Mouse (Mus musculus): ENCODE measurements around the gene Apold1. TPM values are rescaled to one million over a fixed set of nuclear protein-coding genes. Genes with fewer than 3 reads are reported as not detected.
A peak's percentile ranks its signal among the peaks of the same experiment; 100 is the strongest.

Apold1 gene
- polyA plus RNA-seq (2017; shearing (Covaris generic)) = under 1 TPM in 2 of 3 experiments, not detected in 1; 0.09 to 0.33 TPM

DNA sequence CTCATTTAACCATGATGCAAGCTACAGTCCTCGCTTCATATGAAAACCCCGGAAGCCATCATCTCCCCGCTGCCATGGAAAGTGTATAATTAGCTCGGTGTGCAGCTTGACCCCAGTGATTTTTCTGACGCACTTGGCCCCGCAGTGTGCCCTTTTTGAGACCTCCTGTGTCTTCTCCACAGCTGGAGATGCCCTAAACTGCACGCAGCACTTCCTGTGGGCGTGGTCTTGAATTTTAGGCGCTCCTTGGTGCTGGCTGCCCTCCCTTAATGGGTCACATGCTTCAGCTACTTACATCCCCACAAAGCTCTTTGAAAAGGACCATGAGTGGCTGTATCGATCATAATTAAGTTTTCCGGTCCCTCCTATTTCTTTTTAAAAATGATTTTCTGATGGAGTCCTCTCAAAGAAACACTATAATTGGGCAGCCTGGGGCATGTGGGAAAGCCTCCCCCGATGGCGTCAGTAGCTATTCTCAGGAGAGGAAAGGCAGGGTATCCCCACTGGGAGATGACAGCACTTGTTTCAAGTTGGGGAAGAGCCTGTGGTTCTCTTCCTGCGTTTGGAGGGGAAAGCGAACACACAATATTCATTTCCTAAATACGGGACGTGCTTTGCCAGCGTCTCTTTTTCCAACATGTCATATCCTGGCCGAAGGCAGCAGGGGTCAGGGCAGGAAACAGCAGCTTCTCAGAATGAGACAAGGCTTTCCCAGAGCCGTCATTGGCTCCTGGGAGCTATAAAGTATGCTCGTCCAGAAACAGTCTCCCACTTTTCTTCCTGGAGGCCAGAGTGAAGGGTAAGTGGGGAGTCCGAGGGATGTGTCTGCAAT is at the start of gene Apold1:
Gene Apold1 (plus strand): TSS at position 488 of the 832 bp plus-strand sequence.
- peak; percentile 81 for ATAC-seq

- peak; percentile 37 for ATAC-seq
These were observed 48.9 kb upstream of the Apold1 start for GRCm38 (mm10) chr6:134932486-134933206.

GRCm38 (mm10) chr6:134933207-134933558 is 48.3 kb upstream of the Apold1 start:
- no peak for ATAC-seq

DNA sequence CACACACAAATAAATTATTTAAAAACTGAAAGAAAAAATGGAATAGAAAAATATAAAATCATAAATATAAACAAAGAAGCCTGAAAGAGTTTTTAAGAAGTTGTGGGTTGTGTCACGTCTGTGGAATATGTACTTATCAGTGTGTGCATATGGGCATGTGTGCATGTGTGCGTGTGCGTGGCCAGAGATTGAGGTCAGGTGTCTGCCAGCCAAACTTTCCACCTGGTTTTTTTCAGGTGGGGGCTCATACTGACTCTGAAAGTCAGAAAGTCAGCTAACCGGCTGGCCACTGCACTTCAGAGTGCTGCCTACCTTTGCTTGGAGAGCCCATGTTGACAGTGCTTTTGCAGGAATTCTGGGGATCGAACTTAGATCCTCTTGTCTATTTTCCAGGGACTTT is 47.2 kb upstream of the Apold1 start:
- ATAC-seq = no peak

GRCm38 (mm10) chr6:134939781-134940180 is 41.7 kb upstream of the Apold1 start:
- ATAC-seq = no peak

DNA sequence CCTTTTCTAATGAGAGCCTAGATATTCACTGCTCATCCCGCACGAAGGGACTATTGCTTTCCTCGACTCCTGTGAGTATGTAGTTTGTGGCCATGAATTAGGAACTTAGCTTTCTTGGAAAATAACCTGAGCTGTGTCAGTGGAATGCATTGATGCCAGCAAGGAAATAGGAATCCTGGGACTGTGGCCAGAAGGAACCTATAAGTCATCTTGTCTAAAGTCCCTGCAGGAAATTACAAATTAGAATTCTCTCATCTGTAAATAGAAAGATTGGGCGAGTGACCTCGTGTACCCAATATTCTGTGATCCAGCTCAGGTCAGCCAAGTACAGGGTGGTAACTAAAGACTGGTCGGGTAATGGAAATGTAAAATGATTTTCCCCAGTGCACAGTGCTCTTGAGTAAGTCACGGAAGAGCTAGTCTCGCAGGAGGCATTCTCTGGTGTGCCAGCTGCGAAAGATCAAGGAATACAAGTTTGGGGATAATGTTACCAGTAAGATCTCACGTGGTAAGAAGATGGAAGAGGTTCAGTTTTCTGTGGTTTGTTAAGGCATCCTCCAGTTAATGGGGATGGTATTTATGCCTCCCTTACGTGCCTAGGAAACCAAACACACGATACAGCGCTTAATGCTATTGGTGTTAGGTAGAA is 37.6 kb upstream of the Apold1 start:
- no peak for ATAC-seq

DNA sequence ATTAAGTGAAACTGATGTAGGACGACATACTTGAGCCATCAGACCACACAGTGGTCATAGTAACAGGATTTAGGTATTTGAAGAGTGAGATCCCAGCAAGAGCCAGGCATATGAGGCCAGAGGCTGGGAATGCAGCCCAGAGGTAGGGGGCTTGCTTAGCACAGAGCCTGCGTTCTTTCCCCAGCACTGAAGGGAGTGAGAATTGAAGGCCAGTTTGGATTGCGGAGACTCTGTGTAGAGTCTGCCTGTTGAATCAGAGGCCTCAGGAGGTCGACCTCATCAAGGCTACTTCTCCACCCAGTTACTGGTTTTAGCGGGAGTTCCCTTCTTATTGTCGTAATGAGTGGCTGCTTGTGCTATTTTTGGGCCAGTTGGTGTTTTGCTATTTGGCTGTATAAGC is 35.5 kb upstream of the Apold1 start:
- no peak for ATAC-seq

GRCm38 (mm10) chr6:134946858-134947257 is 34.7 kb upstream of the Apold1 start:
- peak; percentile 84 for ATAC-seq

DNA sequence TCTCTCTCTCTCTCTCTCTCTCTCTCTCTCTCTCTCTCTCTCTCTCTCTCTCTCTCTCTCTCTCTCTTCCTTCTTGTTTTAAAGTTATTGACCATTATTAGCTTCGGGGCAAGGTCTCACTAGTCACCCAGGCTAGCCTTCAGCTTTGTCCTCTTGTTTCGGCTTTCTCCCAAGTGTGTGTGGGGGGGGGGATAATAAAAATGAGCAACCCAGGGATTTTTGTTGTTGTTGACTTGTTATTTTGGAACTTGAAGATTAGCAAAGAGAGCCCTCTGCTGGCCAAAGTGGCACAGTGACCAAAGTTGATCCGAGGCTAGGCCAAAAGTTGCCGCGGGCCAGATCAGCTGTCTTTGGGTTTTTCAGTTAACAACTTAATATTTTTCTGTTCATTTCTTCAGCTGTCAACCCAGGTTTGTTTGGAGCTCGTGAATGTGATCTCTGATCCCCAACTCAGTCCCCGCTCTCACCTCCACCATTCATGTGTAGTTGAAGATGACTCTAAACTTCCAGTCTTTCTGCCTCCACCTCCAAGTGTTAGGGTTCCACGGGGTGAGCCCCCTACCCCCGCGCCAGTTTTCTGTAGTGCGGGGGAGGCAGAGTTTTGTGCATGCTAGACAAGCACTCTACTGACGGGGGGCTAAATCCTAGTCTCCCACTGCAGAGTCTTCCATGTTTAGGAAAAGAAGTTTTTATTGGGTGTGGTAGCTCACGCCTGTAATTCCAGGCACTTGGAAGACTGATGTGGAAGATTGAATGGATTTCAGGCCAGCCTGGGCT is 34.0 kb upstream of the Apold1 start:
- peak; percentile 72 for ATAC-seq

GRCm38 (mm10) chr6:134948522-134949061 is 32.9 kb upstream of the Apold1 start:
- ATAC-seq = no peak

- no peak for ATAC-seq
These were observed 32.3 kb upstream of the Apold1 start for GRCm38 (mm10) chr6:134949241-134949640.

GRCm38 (mm10) chr6:134951364-134951763 is 30.2 kb upstream of the Apold1 start:
- no peak for ATAC-seq

DNA sequence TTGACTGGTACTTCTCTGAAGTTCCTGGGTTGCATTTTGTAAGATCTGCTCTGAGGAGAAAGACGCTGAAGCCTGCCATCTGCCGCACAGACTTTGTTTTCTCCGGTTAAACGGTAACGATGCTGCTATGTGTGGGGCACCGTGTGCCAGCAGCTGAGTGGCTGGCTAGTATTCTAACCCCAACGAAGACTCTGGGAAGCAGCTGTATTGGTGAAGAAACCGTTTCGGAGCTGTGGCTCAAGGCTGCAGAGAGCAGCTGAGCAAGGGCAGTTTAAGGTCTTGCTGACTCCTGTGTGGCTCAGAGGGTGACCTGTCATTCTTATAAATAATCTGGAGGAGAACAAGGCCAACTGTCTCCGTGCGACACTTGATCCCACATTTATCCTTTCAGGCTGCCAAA is 27.5 kb upstream of the Apold1 start:
- no peak for ATAC-seq

DNA sequence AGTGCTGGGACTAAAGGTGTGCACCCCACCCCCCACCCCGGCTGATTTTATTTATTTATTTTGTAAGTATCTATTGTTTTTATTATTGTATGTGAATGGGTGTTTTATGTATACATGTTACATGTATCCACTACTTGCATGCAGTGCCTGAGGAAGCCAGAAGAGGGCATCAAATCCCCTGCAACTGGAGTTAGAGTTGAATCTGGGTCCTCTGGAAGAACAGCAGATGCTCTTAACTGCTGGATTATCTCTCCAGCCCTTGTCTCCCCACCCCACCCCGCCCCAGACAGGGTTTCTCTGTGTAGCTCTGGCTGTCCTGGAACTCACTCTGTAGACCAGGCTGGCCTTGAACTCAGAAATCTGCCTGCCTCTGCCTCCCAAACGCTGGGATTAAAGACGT is 25.1 kb upstream of the Apold1 start:
- ATAC-seq = no peak

GRCm38 (mm10) chr6:134961286-134961685 is 20.2 kb upstream of the Apold1 start:
- ATAC-seq = no peak

DNA sequence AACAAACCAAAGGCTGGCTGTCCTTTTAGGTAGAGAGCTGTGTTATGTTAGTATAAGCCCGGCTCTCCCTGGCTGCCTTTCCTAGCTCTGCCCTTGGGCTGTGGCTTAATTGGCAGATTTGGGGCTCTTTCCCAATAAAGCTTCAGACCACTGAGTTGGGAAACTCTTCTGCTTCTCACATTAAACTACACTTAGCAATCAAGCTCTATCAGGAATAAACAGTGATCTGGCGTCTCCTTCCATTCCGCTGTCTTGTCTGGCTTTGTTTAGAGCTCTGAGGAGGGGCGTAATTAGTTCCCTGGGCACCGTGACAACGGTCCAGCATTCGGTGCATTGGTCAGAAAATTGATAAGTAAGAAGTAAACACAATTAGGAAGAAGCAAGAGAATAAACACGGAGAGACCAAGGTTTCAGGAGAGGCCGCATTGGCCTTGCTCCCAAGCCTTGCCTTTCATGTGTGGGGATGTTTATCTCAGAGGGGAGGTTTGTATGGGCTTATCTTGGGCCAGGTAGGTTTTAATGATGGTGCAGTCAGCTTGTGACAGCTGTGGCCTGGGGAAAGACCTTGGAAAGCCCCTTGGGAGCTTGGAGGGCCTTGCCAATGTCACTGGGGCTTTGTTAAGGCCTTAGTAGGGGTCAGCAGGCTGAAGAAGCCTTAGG is 19.5 kb upstream of the Apold1 start:
- no peak for ATAC-seq

DNA sequence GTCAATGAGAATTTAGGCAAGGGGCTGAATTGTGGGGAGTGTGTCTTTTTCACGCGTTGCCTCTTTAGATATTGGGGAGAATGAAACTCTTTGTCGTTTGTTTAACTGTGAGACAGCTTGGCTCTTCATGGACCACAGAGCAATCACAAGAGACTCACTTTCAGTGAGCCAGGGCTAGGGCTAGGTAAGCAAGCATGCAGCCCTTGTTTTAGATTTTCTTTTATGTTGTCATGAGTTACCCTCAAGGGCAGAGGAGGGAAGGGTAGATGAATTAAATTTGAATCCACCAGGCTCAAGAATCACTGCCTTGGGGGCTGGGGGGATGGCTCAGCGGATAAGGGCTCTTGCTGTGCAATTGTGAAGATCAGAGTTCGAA is 19.0 kb upstream of the Apold1 start:
- ATAC-seq = no peak

DNA sequence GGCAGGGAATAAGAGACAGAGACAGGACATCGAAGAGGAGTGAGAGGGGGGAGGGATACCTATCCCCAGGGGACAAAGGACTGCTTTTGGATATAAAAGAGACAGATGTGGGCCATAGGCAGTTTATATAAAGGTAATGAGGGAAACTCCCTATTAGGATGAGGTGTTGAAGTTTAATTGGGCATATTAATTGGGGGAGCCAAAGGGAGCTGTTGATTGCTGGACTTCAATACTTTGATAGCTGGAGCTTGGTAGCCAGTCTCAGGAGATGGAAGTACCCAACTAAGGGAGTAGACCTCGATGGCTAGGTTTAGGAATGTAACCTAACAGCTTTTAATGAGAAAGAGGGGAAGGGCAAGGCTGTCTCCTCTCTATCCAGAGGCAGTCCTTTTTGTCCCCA is 17.6 kb upstream of the Apold1 start:
- ATAC-seq = no peak

- ATAC-seq = no peak
These were observed 14.8 kb upstream of the Apold1 start for GRCm38 (mm10) chr6:134966681-134967080.

DNA sequence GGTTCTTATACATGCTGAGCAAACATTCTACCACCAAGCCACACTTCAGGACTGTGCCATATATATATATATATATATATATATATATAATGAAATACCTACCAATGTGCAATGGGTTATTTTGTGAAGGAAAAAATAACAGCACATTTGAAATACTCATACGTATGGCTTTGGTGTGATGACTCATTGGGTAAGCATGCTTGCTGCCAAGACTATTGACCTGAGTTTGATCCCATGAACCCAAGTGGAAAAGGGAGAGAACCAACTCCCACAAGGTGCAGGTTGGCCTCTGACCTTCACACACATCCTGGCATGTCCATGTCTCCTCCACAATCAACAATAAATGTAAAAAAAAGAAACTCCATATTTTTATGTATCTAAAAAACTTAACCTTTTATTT is 13.2 kb upstream of the Apold1 start:
- ATAC-seq = no peak

GRCm38 (mm10) chr6:134969498-134969897 is 12.0 kb upstream of the Apold1 start:
- ATAC-seq = no peak

DNA sequence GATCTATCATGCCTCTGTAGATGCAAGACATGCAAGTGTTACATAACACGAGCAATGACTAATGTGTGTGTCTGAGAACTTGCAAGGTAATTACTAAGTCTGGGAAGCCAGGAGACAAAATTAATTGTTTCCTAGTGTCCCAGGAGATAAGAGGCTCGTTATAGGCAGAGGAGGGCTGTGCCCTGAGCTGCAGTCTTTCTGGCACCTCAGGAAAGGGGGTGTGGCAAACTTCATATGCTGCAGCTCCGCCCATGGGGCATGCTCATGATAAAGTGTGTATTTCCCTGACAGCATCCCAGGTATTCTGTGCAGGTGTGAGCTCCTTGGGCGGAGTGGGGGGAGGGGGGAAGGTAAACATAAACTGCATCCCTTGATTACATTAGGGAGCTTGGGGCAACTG is 9.4 kb upstream of the Apold1 start:
- no peak for ATAC-seq
